Mouse (Mus musculus) cerebellum, adult 2 months (tissue): ENCODE data around the gene Gas2.

ENCODE experiments used
- CTCF ChIP-seq: fragments of 200-500 bp; IDR thresholded peaks from 2 replicates; pipeline ENCODE4 v1.5.1; 2011; ENCODE audit warnings: low read depth, mild to moderate bottlenecking, control low read depth, low read length, moderate library complexity, borderline replicate concordance; ENCODE audit not compliant: insufficient read depth
- POLR2A ChIP-seq: fragments of 200-500 bp; IDR thresholded peaks from 2 replicates; pipeline ENCODE4 v1.6.1; 2011; ENCODE audit warnings: low read length, control low read depth, borderline replicate concordance; ENCODE audit not compliant: insufficient read depth

DNA sequence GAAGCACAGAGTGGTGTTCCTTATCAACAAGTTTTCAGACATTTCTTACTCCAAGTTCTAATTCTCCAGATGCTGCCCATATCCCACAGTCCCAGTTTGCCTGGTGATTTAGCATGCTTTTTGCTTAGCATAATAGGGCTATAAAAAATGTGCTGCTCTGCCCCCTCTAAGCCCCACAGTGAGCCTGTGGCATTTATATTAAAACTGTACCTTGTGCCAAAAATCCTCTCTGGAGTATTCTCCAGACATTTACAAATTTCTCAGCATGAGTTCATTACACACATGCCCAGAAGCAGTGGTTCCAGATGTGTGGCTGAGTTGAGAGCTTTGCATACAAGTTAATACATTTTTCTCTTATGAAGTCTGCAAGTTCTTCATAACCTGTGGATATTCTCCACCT lies 107.6 kb downstream of the Gas2 start:
- TF ChIP-seq CTCF (no peak), POLR2A (no peak)
